Mouse (Mus musculus): Measurements from ENCODE around the gene Cmya5.
A peak's percentile ranks its signal among the peaks of the same experiment; 100 is the strongest.
"Not testable (repeated sequence)": the region's sequence is repeated elsewhere in the genome, so short reads cannot be mapped to it uniquely, and the experiment has no call there.

Gene Cmya5

GRCm38 (mm10) chr13:93122321-93122720 is 22.2 kb downstream of the Cmya5 start:
- DNase-seq (ENCODE audit: low read depth, low spot score) = no peak

- no peak for DNase-seq (ENCODE audit: low read depth, low spot score)
These were observed 27.3 kb downstream of the Cmya5 start for GRCm38 (mm10) chr13:93117241-93117640.

GRCm38 (mm10) chr13:93102340-93103090 is 42.0 kb downstream of the Cmya5 start:
- DNase-seq (ENCODE audit: low read depth, low spot score) = no peak

GRCm38 (mm10) chr13:93098596-93098995 is 45.9 kb downstream of the Cmya5 start:
- DNase-seq (ENCODE audit: low read depth, low spot score) = no peak

- no peak for DNase-seq (ENCODE audit: low read depth, low spot score)
These were observed 47.9 kb downstream of the Cmya5 start for GRCm38 (mm10) chr13:93096643-93097042.

GRCm38 (mm10) chr13:93095097-93095791 is 49.3 kb downstream of the Cmya5 start:
- DNase-seq (ENCODE audit: low read depth, low spot score) = peak; percentile 70

GRCm38 (mm10) chr13:93094204-93094935 is 50.2 kb downstream of the Cmya5 start:
- peak; percentile 77 for DNase-seq (ENCODE audit: low read depth, low spot score)

- DNase-seq (ENCODE audit: low read depth, low spot score) = peak; percentile 60
These were observed 50.8 kb downstream of the Cmya5 start for GRCm38 (mm10) chr13:93093697-93094096.

GRCm38 (mm10) chr13:93092916-93093429 is 51.6 kb downstream of the Cmya5 start:
- no peak for DNase-seq (ENCODE audit: low read depth, low spot score)

- no peak for DNase-seq (ENCODE audit: low read depth, low spot score)
These were observed 52.6 kb downstream of the Cmya5 start for GRCm38 (mm10) chr13:93091866-93092455.

GRCm38 (mm10) chr13:93091176-93091575 is 53.3 kb downstream of the Cmya5 start:
- no peak for DNase-seq (ENCODE audit: low read depth, low spot score)

GRCm38 (mm10) chr13:93089481-93089880 is 55.0 kb downstream of the Cmya5 start:
- no peak for DNase-seq (ENCODE audit: low read depth, low spot score)

- no peak for DNase-seq (ENCODE audit: low read depth, low spot score)
These were observed 58.8 kb downstream of the Cmya5 start for GRCm38 (mm10) chr13:93085711-93086110.

- not testable (repeated sequence) for DNase-seq (ENCODE audit: low read depth, low spot score)
These were observed 62.2 kb downstream of the Cmya5 start for GRCm38 (mm10) chr13:93082324-93082723.

GRCm38 (mm10) chr13:93080859-93081258 is 63.7 kb downstream of the Cmya5 start:
- peak; percentile 18 for DNase-seq (ENCODE audit: low read depth, low spot score)

- no peak for DNase-seq (ENCODE audit: low read depth, low spot score)
These were observed 70.3 kb downstream of the Cmya5 start for GRCm38 (mm10) chr13:93074147-93074641.

GRCm38 (mm10) chr13:93073595-93073994 is 70.9 kb downstream of the Cmya5 start:
- peak; percentile 39 for DNase-seq (ENCODE audit: low read depth, low spot score)

- peak; percentile 77 for DNase-seq (ENCODE audit: low read depth, low spot score)
These were observed 71.6 kb downstream of the Cmya5 start for GRCm38 (mm10) chr13:93072871-93073411.

GRCm38 (mm10) chr13:93070406-93070805 is 74.1 kb downstream of the Cmya5 start:
- no peak for DNase-seq (ENCODE audit: low read depth, low spot score)

- DNase-seq (ENCODE audit: low read depth, low spot score) = no peak
These were observed 75.0 kb downstream of the Cmya5 start for GRCm38 (mm10) chr13:93069481-93069880.

- no peak for DNase-seq (ENCODE audit: low read depth, low spot score)
These were observed 76.2 kb downstream of the Cmya5 start for GRCm38 (mm10) chr13:93068353-93068752.

All from CD4-positive helper T cell, adult 2 months (primary cell).